Mouse (Mus musculus): ENCODE results near the gene Zfp106. TPM values are rescaled to one million over a fixed set of nuclear protein-coding genes. Genes with fewer than 3 reads are reported as not detected.

The Zfp106 gene
- polyA plus RNA-seq, 1 experiment from 2014 or later, result 15.6 TPM

GRCm38 (mm10) chr2:120562859-120563234 lies 796 bp downstream of the Zfp106 start:
- no peak for ATAC-seq (ENCODE audit: low read depth)
- Histone ChIP-seq H3K4me1 (ENCODE audit: control insufficient read depth, low read depth, low read length) (peaks cover 21% of the 10 kb centered on the region), H3K4me2 (ENCODE audit: low read depth, low read length) (peak overlapping the region; percentile 85), H3K27ac (ENCODE audit: low read length) (peak overlapping the region; percentile 66), H3K27me3 (ENCODE audit: control insufficient read depth, insufficient read depth, low read depth, low read length) (no peaks in the 10 kb centered on the region), H3K9me3 (replicated peaks; ENCODE audit: control insufficient read depth, low read length) (no peaks in the 10 kb centered on the region), H3K9ac (ENCODE audit: low read depth, low read length) (peak overlapping the region; percentile 97), H3K4me3 (ENCODE audit: low read depth, low read length) (peak overlapping the region; percentile 93), H3K36me3 (ENCODE audit: control insufficient read depth, insufficient read depth) (no peaks in the 10 kb centered on the region)
- 5% methylated on average over 9 of the region's 9 CpGs for WGBS (ENCODE audit: insufficient replicate concordance)

GRCm38 (mm10) chr2:120561524-120561923 lies 2.1 kb downstream of the Zfp106 start:
- H3K27me3 ChIP-seq (ENCODE audit: control insufficient read depth, insufficient read depth, low read depth, low read length), result no peaks in the 10 kb centered on the region
- ATAC-seq (ENCODE audit: low read depth), result no peak
- no peak overlapping the region for H3K9ac ChIP-seq (ENCODE audit: low read depth, low read length)
- no peak overlapping the region for H3K4me2 ChIP-seq (ENCODE audit: low read depth, low read length)
- no peaks in the 10 kb centered on the region for H3K9me3 ChIP-seq (replicated peaks; ENCODE audit: control insufficient read depth, low read length)
- WGBS (ENCODE audit: insufficient replicate concordance), result 67% methylated on average over 1 of the region's 1 CpGs
- H3K4me3 ChIP-seq (ENCODE audit: low read depth, low read length), result no peak overlapping the region
- H3K36me3 ChIP-seq (ENCODE audit: control insufficient read depth, insufficient read depth), result no peaks in the 10 kb centered on the region
- no peak overlapping the region for H3K27ac ChIP-seq (ENCODE audit: low read length)
- H3K4me1 ChIP-seq (ENCODE audit: control insufficient read depth, low read depth, low read length), result peaks cover 17% of the 10 kb centered on the region

GRCm38 (mm10) chr2:120558813-120559212 lies 4.8 kb downstream of the Zfp106 start:
- Histone ChIP-seq H3K4me3 (ENCODE audit: low read depth, low read length) (no peak overlapping the region), H3K36me3 (ENCODE audit: control insufficient read depth, insufficient read depth) (no peaks in the 10 kb centered on the region; the same call in 1 of the 2 replicates), H3K27ac (ENCODE audit: low read length) (no peak overlapping the region), H3K9me3 (replicated peaks; ENCODE audit: control insufficient read depth, low read length) (no peaks in the 10 kb centered on the region), H3K4me1 (ENCODE audit: control insufficient read depth, low read depth, low read length) (peaks cover 11% of the 10 kb centered on the region), H3K9ac (ENCODE audit: low read depth, low read length) (no peak overlapping the region), H3K27me3 (ENCODE audit: control insufficient read depth, insufficient read depth, low read depth, low read length) (no peaks in the 10 kb centered on the region), H3K4me2 (ENCODE audit: low read depth, low read length) (no peak overlapping the region)
- ATAC-seq (ENCODE audit: low read depth), result no peak
- WGBS (ENCODE audit: insufficient replicate concordance), result 46% methylated on average over 3 of the region's 3 CpGs

- H3K9me3 ChIP-seq (replicated peaks; ENCODE audit: control insufficient read depth, low read length), result no peaks in the 10 kb centered on the region
- H3K9ac ChIP-seq (ENCODE audit: low read depth, low read length), result no peak overlapping the region
- H3K27me3 ChIP-seq (ENCODE audit: control insufficient read depth, insufficient read depth, low read depth, low read length), result no peaks in the 10 kb centered on the region
- peaks cover 3% of the 10 kb centered on the region; the same call in 1 of the 2 replicates for H3K36me3 ChIP-seq (ENCODE audit: control insufficient read depth, insufficient read depth)
- no peak overlapping the region for H3K4me2 ChIP-seq (ENCODE audit: low read depth, low read length)
- peak; percentile 30; the same call in 1 of the 2 replicates for ATAC-seq (ENCODE audit: low read depth)
- H3K27ac ChIP-seq (ENCODE audit: low read length), result no peak overlapping the region
- WGBS (ENCODE audit: insufficient replicate concordance), result 69% methylated on average over 3 of the region's 3 CpGs
- H3K4me3 ChIP-seq (ENCODE audit: low read depth, low read length), result no peak overlapping the region
- peaks cover 1% of the 10 kb centered on the region; the same call in 1 of the 2 replicates for H3K4me1 ChIP-seq (ENCODE audit: control insufficient read depth, low read depth, low read length)
Observed at GRCm38 (mm10) chr2:120556868-120557267, 6.8 kb downstream of the Zfp106 start.

GRCm38 (mm10) chr2:120544732-120545131 lies 18.9 kb downstream of the Zfp106 start:
- WGBS (ENCODE audit: insufficient replicate concordance), result 48% methylated on average over 2 of the region's 2 CpGs
- no peak overlapping the region for H3K4me3 ChIP-seq (ENCODE audit: low read depth, low read length)

GRCm38 (mm10) chr2:120539778-120540208 lies 23.9 kb downstream of the Zfp106 start:
- Histone ChIP-seq H3K4me1 (ENCODE audit: control insufficient read depth, low read depth, low read length) (peaks cover 3% of the 10 kb centered on the region), H3K36me3 (ENCODE audit: control insufficient read depth, insufficient read depth) (peaks cover 3% of the 10 kb centered on the region; the same call in 1 of the 2 replicates), H3K4me3 (ENCODE audit: low read depth, low read length) (no peak overlapping the region), H3K9ac (ENCODE audit: low read depth, low read length) (no peak overlapping the region), H3K27me3 (ENCODE audit: control insufficient read depth, insufficient read depth, low read depth, low read length) (no peaks in the 10 kb centered on the region), H3K9me3 (replicated peaks; ENCODE audit: control insufficient read depth, low read length) (no peaks in the 10 kb centered on the region), H3K27ac (ENCODE audit: low read length) (peak overlapping the region; percentile 55), H3K4me2 (ENCODE audit: low read depth, low read length) (no peak overlapping the region)
- ATAC-seq (ENCODE audit: low read depth), result peak; percentile 87
- 62% methylated on average over 1 of the region's 1 CpGs for WGBS (ENCODE audit: insufficient replicate concordance)

More at GRCm38 (mm10) chr2:120544732-120545131, 18.9 kb downstream of the Zfp106 start:
- Histone ChIP-seq H3K36me3 (ENCODE audit: control insufficient read depth, insufficient read depth) (no peaks in the 10 kb centered on the region), H3K4me2 (ENCODE audit: low read depth, low read length) (no peak overlapping the region), H3K4me1 (ENCODE audit: control insufficient read depth, low read depth, low read length) (no peaks in the 10 kb centered on the region), H3K9me3 (replicated peaks; ENCODE audit: control insufficient read depth, low read length) (no peaks in the 10 kb centered on the region), H3K27ac (ENCODE audit: low read length) (no peak overlapping the region), H3K9ac (ENCODE audit: low read depth, low read length) (no peak overlapping the region), H3K27me3 (ENCODE audit: control insufficient read depth, insufficient read depth, low read depth, low read length) (no peaks in the 10 kb centered on the region)
- ATAC-seq (ENCODE audit: low read depth), result no peak

- Histone ChIP-seq H3K27me3 (ENCODE audit: control insufficient read depth, insufficient read depth, low read depth, low read length) (no peaks in the 10 kb centered on the region), H3K4me2 (ENCODE audit: low read depth, low read length) (no peak overlapping the region), H3K9ac (ENCODE audit: low read depth, low read length) (no peak overlapping the region), H3K36me3 (ENCODE audit: control insufficient read depth, insufficient read depth) (peaks cover 3% of the 10 kb centered on the region; the same call in 1 of the 2 replicates), H3K9me3 (replicated peaks; ENCODE audit: control insufficient read depth, low read length) (no peaks in the 10 kb centered on the region), H3K4me1 (ENCODE audit: control insufficient read depth, low read depth, low read length) (peaks cover 3% of the 10 kb centered on the region), H3K4me3 (ENCODE audit: low read depth, low read length) (no peak overlapping the region), H3K27ac (ENCODE audit: low read length) (peak overlapping the region; percentile 55)
- 63% methylated on average over 3 of the region's 3 CpGs for WGBS (ENCODE audit: insufficient replicate concordance)
- no peak for ATAC-seq (ENCODE audit: low read depth)
Observed at GRCm38 (mm10) chr2:120539333-120539732, 24.3 kb downstream of the Zfp106 start.

- 55% methylated on average over 4 of the region's 4 CpGs for WGBS (ENCODE audit: insufficient replicate concordance)
- Histone ChIP-seq H3K4me1 (ENCODE audit: control insufficient read depth, low read depth, low read length) (no peaks in the 10 kb centered on the region; the same call in 1 of the 2 replicates), H3K27me3 (ENCODE audit: control insufficient read depth, insufficient read depth, low read depth, low read length) (no peaks in the 10 kb centered on the region), H3K9me3 (replicated peaks; ENCODE audit: control insufficient read depth, low read length) (no peaks in the 10 kb centered on the region), H3K36me3 (ENCODE audit: control insufficient read depth, insufficient read depth) (peaks cover 12% of the 10 kb centered on the region), H3K4me3 (ENCODE audit: low read depth, low read length) (no peak overlapping the region), H3K4me2 (ENCODE audit: low read depth, low read length) (no peak overlapping the region), H3K9ac (ENCODE audit: low read depth, low read length) (no peak overlapping the region), H3K27ac (ENCODE audit: low read length) (no peak overlapping the region)
- no peak for ATAC-seq (ENCODE audit: low read depth)
Observed at GRCm38 (mm10) chr2:120531223-120531622, 32.4 kb downstream of the Zfp106 start.

- Histone ChIP-seq H3K4me3 (ENCODE audit: low read depth, low read length) (no peak overlapping the region), H3K9me3 (replicated peaks; ENCODE audit: control insufficient read depth, low read length) (no peaks in the 10 kb centered on the region), H3K27ac (ENCODE audit: low read length) (no peak overlapping the region), H3K9ac (ENCODE audit: low read depth, low read length) (no peak overlapping the region), H3K27me3 (ENCODE audit: control insufficient read depth, insufficient read depth, low read depth, low read length) (no peaks in the 10 kb centered on the region), H3K4me1 (ENCODE audit: control insufficient read depth, low read depth, low read length) (no peaks in the 10 kb centered on the region; the same call in 1 of the 2 replicates), H3K4me2 (ENCODE audit: low read depth, low read length) (no peak overlapping the region), H3K36me3 (ENCODE audit: control insufficient read depth, insufficient read depth) (peaks cover 12% of the 10 kb centered on the region)
- no peak for ATAC-seq (ENCODE audit: low read depth)
Observed at GRCm38 (mm10) chr2:120529531-120529930, 34.1 kb downstream of the Zfp106 start.

Data from liver, embryonic 16.5 days (tissue).